Mouse (Mus musculus): ENCODE measurements around the gene Mesp2. TPM values are rescaled to one million over a fixed set of nuclear protein-coding genes. Genes with fewer than 3 reads are reported as not detected.

The Mesp2 gene
- polyA plus RNA-seq (2014; fragmentation: Nextera tagmentation; extraction: Ambion mirVana): 1.1 and 1.5 TPM in 2 replicates

GRCm38 (mm10) chr7:79810611-79811506, at the start of gene Mesp2:
TSS of gene Mesp2 (plus strand) at chr7:79810727.
- no peak within 1 kb of the TSS for H3K27ac ChIP-seq (ENCODE audit: low read depth)
- H3K9me3 ChIP-seq (ENCODE audit: control insufficient read depth, low read length): no peaks in the 10 kb centered on the region
- no peaks in the 10 kb centered on the region for H3K36me3 ChIP-seq (ENCODE audit: control insufficient read depth, insufficient read depth, low read length)
- DNase-seq (ENCODE audit: low spot score): peak; percentile 74
- H3K27me3 ChIP-seq (replicated peaks; ENCODE audit: control insufficient read depth, insufficient read depth, low read length): peaks cover 20% of the 10 kb centered on the region
- WGBS: 11% methylated on average over 71 of the region's 71 CpGs
- H3K9ac ChIP-seq (ENCODE audit: low read length): no peak within 1 kb of the TSS
- peak within 1 kb of the TSS; percentile 27; the same call in 1 of the 2 replicates for H3K4me3 ChIP-seq (ENCODE audit: low read depth, low read length)
- peak; percentile 51 for ATAC-seq (replicated peaks; ENCODE audit: low FRiP score, low TSS enrichment, low read depth)
- peak within 1 kb of the TSS; percentile 55 for H3K4me2 ChIP-seq (ENCODE audit: low read length)
- no peaks in the 10 kb centered on the region for H3K4me1 ChIP-seq (replicated peaks; ENCODE audit: control insufficient read depth, insufficient read depth, low read length)

GRCm38 (mm10) chr7:79761124-79761876, 49.2 kb upstream of the Mesp2 start:
- no peak for ATAC-seq (replicated peaks; ENCODE audit: low FRiP score, low TSS enrichment, low read depth)
- H3K9ac ChIP-seq (ENCODE audit: low read length): no peak overlapping the region
- H3K27me3 ChIP-seq (replicated peaks; ENCODE audit: control insufficient read depth, insufficient read depth, low read length): no peaks in the 10 kb centered on the region
- H3K4me2 ChIP-seq (ENCODE audit: low read length): no peak overlapping the region
- DNase-seq (ENCODE audit: low spot score): no peak
- no peaks in the 10 kb centered on the region for H3K9me3 ChIP-seq (ENCODE audit: control insufficient read depth, low read length)
- no peak overlapping the region for H3K27ac ChIP-seq (ENCODE audit: low read depth)
- no peaks in the 10 kb centered on the region for H3K4me1 ChIP-seq (replicated peaks; ENCODE audit: control insufficient read depth, insufficient read depth, low read length)
- H3K4me3 ChIP-seq (ENCODE audit: low read depth, low read length): no peak overlapping the region
- 71% methylated on average over 5 of the region's 5 CpGs for WGBS
- H3K36me3 ChIP-seq (ENCODE audit: control insufficient read depth, insufficient read depth, low read length): no peaks in the 10 kb centered on the region

GRCm38 (mm10) chr7:79762106-79762505, 48.4 kb upstream of the Mesp2 start:
- Histone ChIP-seq H3K4me3 (ENCODE audit: low read depth, low read length) (no peak overlapping the region), H3K4me2 (ENCODE audit: low read length) (no peak overlapping the region), H3K36me3 (ENCODE audit: control insufficient read depth, insufficient read depth, low read length) (no peaks in the 10 kb centered on the region), H3K9me3 (ENCODE audit: control insufficient read depth, low read length) (no peaks in the 10 kb centered on the region), H3K9ac (ENCODE audit: low read length) (no peak overlapping the region), H3K4me1 (replicated peaks; ENCODE audit: control insufficient read depth, insufficient read depth, low read length) (no peaks in the 10 kb centered on the region), H3K27ac (ENCODE audit: low read depth) (no peak overlapping the region), H3K27me3 (replicated peaks; ENCODE audit: control insufficient read depth, insufficient read depth, low read length) (no peaks in the 10 kb centered on the region)
- DNase-seq (ENCODE audit: low spot score) (no peak), ATAC-seq (replicated peaks; ENCODE audit: low FRiP score, low TSS enrichment, low read depth) (no peak)
- WGBS: 63% methylated on average over 8 of the region's 8 CpGs

GRCm38 (mm10) chr7:79765991-79766390, 44.5 kb upstream of the Mesp2 start:
- Histone ChIP-seq H3K27ac (ENCODE audit: low read depth) (no peak overlapping the region), H3K9me3 (ENCODE audit: control insufficient read depth, low read length) (no peaks in the 10 kb centered on the region), H3K36me3 (ENCODE audit: control insufficient read depth, insufficient read depth, low read length) (no peaks in the 10 kb centered on the region), H3K9ac (ENCODE audit: low read length) (no peak overlapping the region), H3K27me3 (replicated peaks; ENCODE audit: control insufficient read depth, insufficient read depth, low read length) (no peaks in the 10 kb centered on the region), H3K4me1 (replicated peaks; ENCODE audit: control insufficient read depth, insufficient read depth, low read length) (no peaks in the 10 kb centered on the region), H3K4me2 (ENCODE audit: low read length) (no peak overlapping the region), H3K4me3 (ENCODE audit: low read depth, low read length) (no peak overlapping the region)
- DNase-seq (ENCODE audit: low spot score): no peak
- WGBS: 47% methylated on average over 1 of the region's 1 CpGs
- no peak for ATAC-seq (replicated peaks; ENCODE audit: low FRiP score, low TSS enrichment, low read depth)

- no peak overlapping the region for H3K27ac ChIP-seq (ENCODE audit: low read depth)
- ATAC-seq (replicated peaks; ENCODE audit: low FRiP score, low TSS enrichment, low read depth) (no peak), DNase-seq (ENCODE audit: low spot score) (no peak)
- no peak overlapping the region for H3K9ac ChIP-seq (ENCODE audit: low read length)
- H3K4me1 ChIP-seq (replicated peaks; ENCODE audit: control insufficient read depth, insufficient read depth, low read length): no peaks in the 10 kb centered on the region
- H3K4me2 ChIP-seq (ENCODE audit: low read length): no peak overlapping the region
- 73% methylated on average over 3 of the region's 3 CpGs for WGBS
- no peaks in the 10 kb centered on the region for H3K27me3 ChIP-seq (replicated peaks; ENCODE audit: control insufficient read depth, insufficient read depth, low read length)
- no peaks in the 10 kb centered on the region for H3K36me3 ChIP-seq (ENCODE audit: control insufficient read depth, insufficient read depth, low read length)
- no peaks in the 10 kb centered on the region for H3K9me3 ChIP-seq (ENCODE audit: control insufficient read depth, low read length)
- H3K4me3 ChIP-seq (ENCODE audit: low read depth, low read length): no peak overlapping the region
Measured at GRCm38 (mm10) chr7:79769664-79770063, 40.9 kb upstream of the Mesp2 start.

- no peak for ATAC-seq (replicated peaks; ENCODE audit: low FRiP score, low TSS enrichment, low read depth)
- no peaks in the 10 kb centered on the region for H3K27me3 ChIP-seq (replicated peaks; ENCODE audit: control insufficient read depth, insufficient read depth, low read length)
- H3K4me2 ChIP-seq (ENCODE audit: low read length): no peak overlapping the region
- H3K9me3 ChIP-seq (ENCODE audit: control insufficient read depth, low read length): no peaks in the 10 kb centered on the region
- no peak overlapping the region for H3K9ac ChIP-seq (ENCODE audit: low read length)
- H3K27ac ChIP-seq (ENCODE audit: low read depth): no peak overlapping the region
- H3K4me3 ChIP-seq (ENCODE audit: low read depth, low read length): no peak overlapping the region
- no peaks in the 10 kb centered on the region for H3K36me3 ChIP-seq (ENCODE audit: control insufficient read depth, insufficient read depth, low read length)
- WGBS: 43% methylated on average over 15 of the region's 15 CpGs
- no peaks in the 10 kb centered on the region for H3K4me1 ChIP-seq (replicated peaks; ENCODE audit: control insufficient read depth, insufficient read depth, low read length)
- DNase-seq (ENCODE audit: low spot score): no peak
Measured at GRCm38 (mm10) chr7:79771561-79772512, 38.7 kb upstream of the Mesp2 start.

- Histone ChIP-seq H3K9me3 (ENCODE audit: control insufficient read depth, low read length) (no peaks in the 10 kb centered on the region), H3K36me3 (ENCODE audit: control insufficient read depth, insufficient read depth, low read length) (no peaks in the 10 kb centered on the region), H3K9ac (ENCODE audit: low read length) (peak overlapping the region; percentile 37; the same call in 1 of the 2 replicates), H3K4me1 (replicated peaks; ENCODE audit: control insufficient read depth, insufficient read depth, low read length) (peaks cover 3% of the 10 kb centered on the region; the same call in 1 of the 2 replicates), H3K27ac (ENCODE audit: low read depth) (no peak overlapping the region), H3K4me3 (ENCODE audit: low read depth, low read length) (peak overlapping the region; percentile 20), H3K4me2 (ENCODE audit: low read length) (peak overlapping the region; percentile 44), H3K27me3 (replicated peaks; ENCODE audit: control insufficient read depth, insufficient read depth, low read length) (no peaks in the 10 kb centered on the region)
- 29% methylated on average over 16 of the region's 16 CpGs for WGBS
- peak; percentile 29; the same call in 1 of the 2 replicates for ATAC-seq (replicated peaks; ENCODE audit: low FRiP score, low TSS enrichment, low read depth)
- peak; percentile 92 for DNase-seq (ENCODE audit: low spot score)
Measured at GRCm38 (mm10) chr7:79780647-79781626, 29.6 kb upstream of the Mesp2 start.
